Mouse (Mus musculus) hindbrain, embryonic 10.5 days (tissue): ENCODE data around the gene Cd274. TPM values are rescaled to one million over a fixed set of nuclear protein-coding genes. Genes with fewer than 3 reads are reported as not detected.
A peak's percentile ranks its signal among the peaks of the same experiment; 100 is the strongest.

Experiments
- DNase-seq: peaks from one replicate; pipeline ENCODE4 v3.0.0-alpha.2; 2017; ENCODE audit warnings: low spot score
- H3K27ac ChIP-seq: fragments of 300-500 bp; sonication (generic); 2 replicates; pipeline ENCODE4 v1.5.1; 2016; ENCODE audit warnings: mild to moderate bottlenecking, moderate library complexity
- H3K27me3 ChIP-seq: fragments of 300-500 bp; sonication (generic); 2 replicates; pipeline ENCODE4 v1.6.1; 2016; ENCODE audit warnings: mild to moderate bottlenecking; ENCODE audit not compliant: poor library complexity, insufficient read depth, severe bottlenecking
- H3K36me3 ChIP-seq: fragments of 300-500 bp; sonication (generic); 2 replicates; pipeline ENCODE4 v1.6.1; 2016; ENCODE audit warnings: mild to moderate bottlenecking, moderate library complexity
- H3K4me1 ChIP-seq: fragments of 300-500 bp; sonication (generic); replicated peaks from 2 replicates; pipeline ENCODE4 v1.6.1; 2016; ENCODE audit warnings: mild to moderate bottlenecking
- H3K4me3 ChIP-seq: fragments of 300-500 bp; sonication (generic); 2 replicates; pipeline ENCODE4 v1.5.1; 2016; ENCODE audit warnings: mild to moderate bottlenecking, moderate library complexity
- H3K9me3 ChIP-seq: fragments of 300-500 bp; sonication (generic); 2 replicates; pipeline ENCODE4 v1.6.1; 2016; ENCODE audit warnings: mild to moderate bottlenecking, moderate library complexity
- WGBS: fragments of 180-500 bp; shearing (Covaris S2); methylation state at CpG from one replicate; pipeline ENCODE4 v1.1.7; 2016; 5-methylcytosine and 5-hydroxymethylcytosine counted together
- polyA plus RNA-seq: library from polyadenylated mRNA; unstranded; fragments of >200 nt; fragmentation: Nextera tagmentation; extraction: Ambion mirVana; gene quantifications from 2 replicates; pipeline ENCODE4 v1.2.1, GENCODE M21; 2016

The Cd274 gene
- polyA plus RNA-seq, 1 experiment from 2014 or later = 0.38 TPM

DNA sequence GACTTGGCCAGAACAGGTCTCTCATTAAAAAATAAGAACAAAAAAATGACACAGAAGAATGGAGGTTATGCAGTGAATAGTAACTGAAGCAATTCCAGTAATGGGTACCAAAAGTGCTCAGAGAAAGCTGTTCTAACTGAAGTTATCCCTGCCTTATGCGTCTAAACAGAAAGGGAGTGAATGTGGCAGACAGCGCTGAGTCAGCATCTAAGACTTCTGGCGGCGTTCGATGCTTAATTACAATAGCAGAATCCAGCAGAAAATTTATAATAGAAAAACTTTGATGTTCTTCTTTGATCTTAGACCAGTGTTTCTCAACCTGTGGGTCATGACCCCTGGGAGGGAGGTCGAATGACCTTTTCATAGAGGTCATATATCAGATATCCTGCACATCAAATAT, 21.6 kb upstream of the Cd274 start:
- WGBS = 78% methylated on average over 6 of the region's 6 CpGs
- H3K36me3 ChIP-seq = peaks cover 5% of the 10 kb centered on the region; the same call in 1 of the 2 replicates
- no peak for DNase-seq
- H3K27me3 ChIP-seq = no peaks in the 10 kb centered on the region
- no peaks in the 10 kb centered on the region for H3K9me3 ChIP-seq
- H3K4me3 ChIP-seq = no peak overlapping the region
- H3K4me1 ChIP-seq = peaks cover 9% of the 10 kb centered on the region; the same call in 1 of the 2 replicates
- H3K27ac ChIP-seq = no peak overlapping the region

DNA sequence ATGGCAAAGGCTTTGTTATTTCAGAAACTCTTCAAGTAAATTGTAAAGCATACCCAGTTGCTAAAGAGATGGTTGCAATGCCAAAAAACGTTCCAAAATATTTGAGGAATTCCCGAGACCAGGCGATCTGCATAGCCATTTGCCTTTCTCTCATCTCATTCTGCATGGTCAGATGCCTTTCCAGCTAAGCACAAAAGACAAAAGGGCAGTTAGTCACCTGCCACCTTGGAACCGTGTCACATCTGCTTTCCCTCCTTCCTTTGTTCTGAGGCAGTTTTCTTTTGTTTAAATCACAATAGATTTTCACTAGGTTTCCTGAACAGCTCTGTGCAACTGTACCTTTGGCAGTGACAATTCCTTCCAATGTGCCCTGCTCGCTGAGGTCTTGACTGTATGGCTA, 16.3 kb upstream of the Cd274 start:
- no peak for DNase-seq
- Histone ChIP-seq H3K27me3 (no peaks in the 10 kb centered on the region), H3K4me1 (peaks cover 25% of the 10 kb centered on the region), H3K36me3 (peaks cover 5% of the 10 kb centered on the region; the same call in 1 of the 2 replicates), H3K4me3 (no peak overlapping the region), H3K9me3 (no peaks in the 10 kb centered on the region), H3K27ac (peak overlapping the region; percentile 67)
- WGBS = 32% methylated on average over 5 of the region's 5 CpGs

DNA sequence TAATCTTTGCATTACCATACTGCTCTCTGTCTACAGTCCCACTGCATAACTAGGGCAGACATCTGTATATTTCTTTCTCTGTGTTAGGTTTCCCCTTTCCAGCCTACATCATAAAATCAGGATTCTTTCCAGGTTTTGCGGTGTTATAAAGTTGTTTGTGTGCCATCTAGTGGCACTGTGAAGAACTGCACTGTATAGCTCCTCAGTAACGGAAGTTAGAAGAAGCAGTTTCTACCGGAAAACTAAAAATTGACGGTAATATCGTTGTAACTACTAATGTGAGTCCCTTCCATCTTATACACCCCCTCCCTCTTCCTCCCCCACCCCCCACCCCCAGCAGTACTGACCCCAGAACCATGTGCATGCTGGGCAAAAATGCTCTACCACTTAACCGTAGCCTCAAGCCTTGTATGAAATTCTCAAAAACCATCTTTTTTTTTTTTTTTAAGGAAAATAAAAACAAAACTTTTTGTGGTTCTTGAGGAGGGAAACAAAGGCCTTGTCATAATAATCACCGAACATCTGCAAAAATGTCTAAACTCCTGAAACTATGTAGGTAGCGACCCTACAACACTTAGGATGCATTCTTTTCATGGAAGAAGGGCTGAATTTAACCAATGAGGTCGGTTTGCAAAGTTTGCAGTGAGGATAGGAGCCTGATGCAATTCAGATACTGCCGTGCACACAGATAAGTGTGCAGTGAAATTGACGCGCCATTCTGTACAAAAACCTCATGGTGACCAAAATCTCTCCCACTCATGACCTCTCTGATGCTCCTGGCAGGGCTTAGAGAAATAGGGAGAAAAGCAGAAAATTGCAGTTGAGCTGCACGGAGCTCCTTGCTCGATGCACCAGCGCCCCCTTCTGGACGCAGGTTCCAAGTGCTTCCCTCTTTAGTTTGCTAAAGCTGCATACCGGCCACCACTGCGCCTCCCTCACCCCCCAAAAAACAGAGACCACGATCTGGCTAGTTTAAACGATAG, 12.1 kb upstream of the Cd274 start:
- Histone ChIP-seq H3K27me3 (0 out of 2 replicates have a peak, but pooled peaks cover 3% of the 10 kb centered on the region), H3K4me1 (peaks cover 19% of the 10 kb centered on the region), H3K4me3 (peak overlapping the region; percentile 48), H3K9me3 (no peaks in the 10 kb centered on the region), H3K27ac (peak overlapping the region; percentile 40; the same call in 1 of the 2 replicates), H3K36me3 (peaks cover 3% of the 10 kb centered on the region; the same call in 1 of the 2 replicates)
- WGBS = 5% methylated on average over 20 of the region's 20 CpGs
- DNase-seq = peak; percentile 86

DNA sequence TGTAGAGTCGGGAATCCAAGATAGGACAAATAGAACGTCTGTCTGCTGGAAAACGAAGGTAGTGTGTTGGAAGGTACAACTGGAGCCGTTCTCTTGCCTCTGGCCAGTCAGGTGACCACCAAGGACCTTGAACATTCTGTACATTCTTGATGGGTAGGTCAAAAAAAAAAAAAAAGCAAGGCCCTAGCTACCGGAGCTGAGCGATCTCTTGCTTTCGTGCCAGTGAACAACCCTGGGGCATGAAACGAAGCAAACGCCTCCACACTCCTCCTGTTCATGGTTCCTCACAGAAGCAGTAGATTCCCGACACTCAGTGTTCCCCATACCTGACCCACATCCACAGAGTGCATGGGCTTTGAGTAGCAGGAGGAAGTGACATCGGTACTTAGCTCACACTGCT, 11.0 kb upstream of the Cd274 start:
- Histone ChIP-seq H3K4me3 (no peak overlapping the region), H3K36me3 (0 out of 2 replicates have a peak, but pooled peaks cover 2% of the 10 kb centered on the region), H3K27ac (no peak overlapping the region), H3K9me3 (no peaks in the 10 kb centered on the region), H3K27me3 (0 out of 2 replicates have a peak, but pooled peaks cover 3% of the 10 kb centered on the region), H3K4me1 (peaks cover 17% of the 10 kb centered on the region)
- DNase-seq = no peak
- 89% methylated on average over 11 of the region's 11 CpGs for WGBS

DNA sequence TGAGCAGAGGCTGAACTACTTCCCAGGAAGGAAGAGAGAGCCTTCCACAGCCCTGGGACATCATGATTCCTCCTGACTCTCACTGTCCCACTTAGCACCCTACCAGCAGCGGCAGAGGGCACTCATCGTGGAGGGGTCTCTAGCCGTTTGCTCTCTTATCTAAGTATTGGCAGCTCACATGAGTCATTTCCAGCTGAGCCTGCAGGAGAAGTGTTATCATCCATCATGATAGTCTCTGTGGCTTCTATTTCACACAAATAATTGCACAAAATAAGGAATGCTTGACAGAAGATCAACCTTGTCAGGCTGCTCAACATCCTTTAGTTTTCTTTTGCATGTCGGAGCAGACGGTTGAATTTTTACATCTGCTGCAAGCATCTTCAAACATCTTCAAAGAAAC, 7.0 kb upstream of the Cd274 start:
- Histone ChIP-seq H3K36me3 (0 out of 2 replicates have a peak, but pooled peaks cover 2% of the 10 kb centered on the region), H3K4me1 (peaks cover 21% of the 10 kb centered on the region), H3K27me3 (peaks cover 3% of the 10 kb centered on the region; the same call in 1 of the 2 replicates), H3K27ac (no peak overlapping the region), H3K9me3 (no peaks in the 10 kb centered on the region), H3K4me3 (no peak overlapping the region)
- DNase-seq = no peak
- 83% methylated on average over 5 of the region's 5 CpGs for WGBS

DNA sequence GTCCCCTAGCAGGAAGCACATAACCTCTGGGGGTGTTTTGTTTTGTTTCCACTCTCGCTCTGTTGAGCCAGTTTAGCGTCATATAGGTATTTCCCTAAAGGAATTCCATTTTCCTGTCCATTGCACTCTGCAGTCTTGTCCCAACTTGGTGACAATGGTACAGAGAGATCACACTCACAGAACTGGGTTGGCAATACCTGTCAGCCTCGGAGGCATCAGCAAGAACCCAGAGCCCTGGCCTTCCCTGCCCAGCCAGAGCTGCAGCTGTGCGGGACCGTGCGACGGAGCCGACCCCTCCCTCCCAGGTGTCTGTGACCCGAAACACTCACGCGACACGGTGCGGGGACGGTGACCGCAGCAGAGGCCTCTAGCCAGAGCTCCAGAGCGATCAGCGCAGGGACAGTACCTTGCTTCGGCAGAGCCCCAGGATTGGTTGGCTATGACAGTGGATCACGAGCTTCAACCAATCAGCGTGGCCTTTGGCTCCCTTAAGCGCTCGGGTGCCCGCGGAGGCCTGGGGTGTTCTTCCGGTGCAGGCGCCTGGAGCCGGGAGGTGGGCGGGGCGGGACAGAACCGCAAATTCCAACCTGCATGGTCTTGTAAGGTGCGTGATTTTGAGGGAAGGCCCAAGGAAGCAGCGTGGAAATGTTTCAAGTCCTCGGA, 5.7 kb upstream of the Cd274 start:
- Histone ChIP-seq H3K4me3 (peak overlapping the region; percentile 75), H3K27ac (peak overlapping the region; percentile 87), H3K27me3 (peaks cover 6% of the 10 kb centered on the region), H3K4me1 (peaks cover 19% of the 10 kb centered on the region), H3K9me3 (no peaks in the 10 kb centered on the region), H3K36me3 (0 out of 2 replicates have a peak, but pooled peaks cover 2% of the 10 kb centered on the region)
- DNase-seq = peak; percentile 88
- WGBS = 3% methylated on average over 33 of the region's 33 CpGs

DNA sequence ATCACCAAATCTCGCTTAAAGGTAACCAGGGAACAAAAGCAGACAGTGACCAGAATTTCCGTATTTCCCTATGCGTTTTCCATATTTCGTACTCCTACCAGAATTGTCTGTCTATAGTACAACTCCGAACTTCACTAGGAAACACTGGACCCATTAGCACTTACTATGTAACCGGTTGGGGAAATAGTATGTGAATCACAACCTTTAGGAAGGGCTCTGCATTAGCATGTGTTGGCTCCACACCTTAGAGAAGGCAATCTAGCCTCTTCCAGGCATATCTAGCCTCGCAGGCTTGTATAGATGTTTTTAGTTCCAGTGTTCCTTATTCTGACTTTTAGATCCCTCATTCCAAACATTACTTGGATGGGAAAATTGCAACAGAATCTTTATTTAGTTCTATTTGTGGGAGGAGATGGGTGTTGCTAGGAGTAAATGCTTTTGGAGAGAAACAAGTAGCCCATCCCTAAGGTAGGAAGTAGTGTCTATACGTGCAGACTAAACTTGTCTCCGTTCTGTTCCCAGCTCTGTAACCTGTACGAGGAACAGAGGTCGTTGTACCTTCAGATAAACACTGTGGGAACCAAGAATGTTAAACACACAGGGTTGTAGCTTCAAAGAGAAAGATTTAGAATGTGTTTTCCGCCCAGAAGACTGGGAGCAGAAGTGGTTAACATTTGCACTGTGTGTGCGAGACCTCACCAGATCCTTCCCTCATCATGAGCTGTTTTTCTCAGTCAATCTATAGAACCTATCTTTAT, 4.9 kb upstream of the Cd274 start:
- peaks cover 10% of the 10 kb centered on the region for H3K27me3 ChIP-seq
- H3K4me1 ChIP-seq = peaks cover 27% of the 10 kb centered on the region
- 51% methylated on average over 13 of the region's 13 CpGs for WGBS
- no peak for DNase-seq
- no peaks in the 10 kb centered on the region for H3K9me3 ChIP-seq
- H3K36me3 ChIP-seq = 0 out of 2 replicates have a peak, but pooled peaks cover 2% of the 10 kb centered on the region
- peak overlapping the region; percentile 75 for H3K4me3 ChIP-seq
- peak overlapping the region; percentile 87 for H3K27ac ChIP-seq

DNA sequence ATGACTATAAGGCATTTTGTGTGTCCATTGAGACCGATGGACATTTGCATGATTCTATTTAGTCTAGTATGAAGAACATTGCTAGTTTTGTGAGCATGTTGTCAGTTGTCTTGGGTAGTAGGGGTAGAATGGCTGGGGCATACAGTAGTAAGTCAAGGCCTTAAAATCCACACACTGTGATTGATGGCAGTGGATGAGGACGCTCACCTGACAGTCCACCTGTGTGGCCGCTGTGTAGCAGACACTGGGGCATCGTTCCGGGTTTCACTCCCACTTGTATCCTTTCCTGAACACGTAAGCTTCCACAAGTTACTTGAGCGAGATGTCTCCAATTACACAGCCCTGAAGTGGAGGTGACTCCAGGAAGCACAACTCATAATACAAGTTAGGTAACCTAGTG, 3.7 kb upstream of the Cd274 start:
- DNase-seq = no peak
- WGBS = 87% methylated on average over 7 of the region's 7 CpGs
- Histone ChIP-seq H3K4me1 (peaks cover 30% of the 10 kb centered on the region), H3K9me3 (no peaks in the 10 kb centered on the region), H3K27ac (no peak overlapping the region), H3K36me3 (0 out of 2 replicates have a peak, but pooled peaks cover 2% of the 10 kb centered on the region), H3K27me3 (peaks cover 15% of the 10 kb centered on the region), H3K4me3 (no peak overlapping the region)

DNA sequence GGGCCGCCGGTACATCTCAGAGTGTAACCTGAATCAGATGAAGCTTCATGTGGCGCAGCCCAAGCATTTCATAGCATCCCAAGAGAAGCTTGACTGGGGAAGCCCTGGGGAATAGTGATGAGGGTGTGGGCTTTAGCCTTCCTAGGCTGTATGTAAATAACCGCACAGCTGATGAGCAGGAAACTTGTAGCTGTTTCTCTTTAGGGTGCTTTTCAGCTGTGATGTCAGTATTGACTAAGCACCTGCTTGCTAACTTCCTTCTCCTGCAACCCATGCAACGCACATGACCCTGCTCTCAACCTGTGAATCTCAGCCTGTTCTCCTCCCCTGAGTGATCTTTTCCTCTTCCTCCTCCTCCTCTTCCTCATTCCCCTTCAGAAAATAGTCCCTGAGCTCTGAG, 3.2 kb upstream of the Cd274 start:
- no peak overlapping the region for H3K4me3 ChIP-seq
- H3K27me3 ChIP-seq = peaks cover 15% of the 10 kb centered on the region
- no peak for DNase-seq
- no peaks in the 10 kb centered on the region for H3K9me3 ChIP-seq
- 79% methylated on average over 5 of the region's 5 CpGs for WGBS
- H3K4me1 ChIP-seq = peaks cover 30% of the 10 kb centered on the region
- H3K27ac ChIP-seq = no peak overlapping the region
- 0 out of 2 replicates have a peak, but pooled peaks cover under 1% of the 10 kb centered on the region for H3K36me3 ChIP-seq

DNA sequence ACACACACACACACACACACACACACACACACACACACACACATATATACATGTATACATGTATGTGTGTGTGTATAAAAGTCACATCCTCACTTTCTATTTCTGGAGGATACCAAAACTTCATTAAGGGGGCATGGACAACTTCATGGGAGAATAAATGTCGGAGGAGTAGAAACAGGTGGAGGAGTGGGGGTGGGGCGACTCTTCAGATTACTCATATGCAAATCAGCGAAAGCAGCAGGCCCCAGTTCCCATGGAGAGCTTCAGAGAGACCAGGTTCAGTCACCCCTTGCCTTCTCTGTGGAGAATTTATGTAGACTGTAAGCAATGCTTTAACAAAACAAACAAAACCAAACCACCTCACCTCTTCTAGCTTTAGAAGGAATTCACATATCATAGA, 2.1 kb upstream of the Cd274 start:
- H3K4me1 ChIP-seq = peaks cover 30% of the 10 kb centered on the region
- H3K27ac ChIP-seq = no peak overlapping the region
- H3K9me3 ChIP-seq = no peaks in the 10 kb centered on the region
- WGBS = 18% methylated on average over 3 of the region's 3 CpGs
- no peaks in the 10 kb centered on the region for H3K36me3 ChIP-seq
- H3K27me3 ChIP-seq = peaks cover 15% of the 10 kb centered on the region
- no peak for DNase-seq
- no peak overlapping the region for H3K4me3 ChIP-seq

DNA sequence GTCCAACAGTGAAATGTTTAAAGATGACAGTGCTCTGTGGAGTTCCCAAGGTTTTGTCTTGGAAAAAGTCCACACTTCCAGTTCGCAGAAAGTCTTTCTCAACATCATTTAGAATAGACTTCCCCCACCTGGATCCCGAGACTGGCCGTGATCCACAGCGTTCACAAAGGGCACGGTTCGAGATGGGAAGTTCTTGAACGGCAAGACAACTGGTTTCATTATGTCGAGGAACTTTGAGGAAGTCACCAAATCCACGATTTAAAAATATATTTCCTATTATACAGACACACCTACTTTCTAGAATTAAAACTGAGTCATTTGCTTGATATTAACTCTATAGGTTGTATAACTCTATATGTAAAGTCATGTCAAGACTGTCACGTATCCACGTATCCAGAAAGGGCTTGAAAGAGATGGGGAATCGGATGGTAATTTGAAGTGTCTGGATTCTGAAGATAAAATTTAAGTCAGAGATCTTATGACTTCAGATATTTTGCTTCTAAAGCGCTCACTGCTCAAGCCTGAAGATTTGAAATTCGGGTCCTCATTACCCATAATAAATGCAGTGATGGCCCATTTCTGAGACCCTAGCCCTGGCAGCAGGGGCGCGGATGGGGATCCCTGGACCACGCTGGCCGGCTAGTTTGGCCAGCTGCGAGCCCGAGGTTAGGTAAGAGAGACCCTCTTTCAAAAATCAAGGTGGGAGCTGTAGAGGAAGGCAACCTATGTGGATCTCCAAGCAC, 858 bp upstream of the Cd274 start:
- 61% methylated on average over 20 of the region's 20 CpGs for WGBS
- no peak overlapping the region for H3K27ac ChIP-seq
- H3K4me3 ChIP-seq = peak overlapping the region; percentile 56
- peaks cover 15% of the 10 kb centered on the region for H3K27me3 ChIP-seq
- no peaks in the 10 kb centered on the region for H3K9me3 ChIP-seq
- DNase-seq = no peak
- no peaks in the 10 kb centered on the region for H3K36me3 ChIP-seq
- peaks cover 22% of the 10 kb centered on the region for H3K4me1 ChIP-seq

DNA sequence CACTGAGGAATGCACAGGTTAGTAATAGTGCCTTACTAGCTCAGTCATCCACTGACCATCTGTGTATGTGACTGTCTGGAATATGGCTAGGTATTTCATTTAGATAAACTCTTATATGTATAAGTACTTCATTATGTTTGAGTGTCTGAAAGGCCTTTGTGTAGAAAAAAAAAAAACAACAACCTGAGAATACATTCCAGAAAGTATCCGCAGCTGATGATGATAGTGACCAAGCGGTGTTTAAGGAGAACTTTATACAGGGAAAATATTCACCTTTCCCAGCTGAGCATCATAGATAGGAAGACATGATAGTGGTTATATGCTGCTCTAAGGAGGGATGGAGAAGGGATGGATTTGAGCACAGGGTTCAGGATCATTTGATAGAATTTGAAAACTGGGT, 786 bp downstream of the Cd274 start:
- no peaks in the 10 kb centered on the region for H3K36me3 ChIP-seq
- 89% methylated on average over 2 of the region's 2 CpGs for WGBS
- no peaks in the 10 kb centered on the region for H3K9me3 ChIP-seq
- no peak for DNase-seq
- no peak overlapping the region for H3K4me3 ChIP-seq
- no peak overlapping the region for H3K27ac ChIP-seq
- H3K4me1 ChIP-seq = peaks cover 10% of the 10 kb centered on the region; the same call in 1 of the 2 replicates
- H3K27me3 ChIP-seq = peaks cover 15% of the 10 kb centered on the region
